Mouse (Mus musculus): Measurements from ENCODE around the gene Apc2. TPM values are rescaled to one million over a fixed set of nuclear protein-coding genes. Genes with fewer than 3 reads are reported as not detected.
A peak's percentile ranks its signal among the peaks of the same experiment; 100 is the strongest.

The Apc2 gene
- polyA plus RNA-seq, 1 experiment: not detected

- Histone ChIP-seq H3K27me3 (ENCODE audit: control insufficient read depth) (no peaks in the 10 kb centered on the region), H3K36me3 (ENCODE audit: control insufficient read depth) (peaks cover 39% of the 10 kb centered on the region), H3K4me3 (replicated peaks) (peak overlapping the region; percentile 65), H3K9me3 (ENCODE audit: control insufficient read depth, low read length) (no peaks in the 10 kb centered on the region), H3K4me1 (ENCODE audit: control insufficient read depth) (peaks cover 75% of the 10 kb centered on the region)
- no peak for TF ChIP-seq GATA1 (IDR thresholded peaks at IDR 0.05; ENCODE audit: low read length)
- TF ChIP-seq TAL1 (IDR thresholded peaks at IDR 0.05; ENCODE audit: low read length): no peak
Observed at GRCm38 (mm10) chr10:80261585-80261968, 34.2 kb upstream of the Apc2 start.

DNA sequence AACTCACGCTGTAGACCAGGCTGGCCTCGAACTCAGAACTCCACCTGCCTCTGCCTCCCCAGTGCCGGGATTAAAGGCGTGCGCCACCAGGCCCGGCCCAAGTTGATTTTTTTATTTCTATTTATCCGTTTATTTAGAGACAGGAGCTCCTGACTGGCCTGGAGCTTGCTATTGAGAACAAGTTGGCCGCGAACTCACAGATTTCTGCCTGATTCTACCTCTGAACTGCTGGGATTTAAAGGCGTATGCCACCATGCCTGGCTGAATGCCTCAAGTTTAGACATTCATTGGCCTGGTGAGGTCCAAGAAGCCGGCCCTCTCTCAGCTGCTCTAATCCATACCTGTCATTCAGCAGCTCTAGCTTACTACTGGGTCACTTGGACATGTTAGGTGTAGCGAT is 33.6 kb upstream of the Apc2 start:
- Histone ChIP-seq H3K27me3 (ENCODE audit: control insufficient read depth) (no peaks in the 10 kb centered on the region), H3K9me3 (ENCODE audit: control insufficient read depth, low read length) (no peaks in the 10 kb centered on the region), H3K36me3 (ENCODE audit: control insufficient read depth) (peaks cover 39% of the 10 kb centered on the region), H3K4me1 (ENCODE audit: control insufficient read depth) (peaks cover 80% of the 10 kb centered on the region), H3K4me3 (replicated peaks) (peak overlapping the region; percentile 20)
- TF ChIP-seq GATA1 (IDR thresholded peaks at IDR 0.05; ENCODE audit: low read length): no peak
- TF ChIP-seq TAL1 (IDR thresholded peaks at IDR 0.05; ENCODE audit: low read length): no peak

GRCm38 (mm10) chr10:80262776-80263365 is 32.9 kb upstream of the Apc2 start:
- no peak overlapping the region for H3K4me3 ChIP-seq (replicated peaks)
- H3K4me1 ChIP-seq (ENCODE audit: control insufficient read depth): peaks cover 86% of the 10 kb centered on the region
- no peaks in the 10 kb centered on the region for H3K27me3 ChIP-seq (ENCODE audit: control insufficient read depth)
- TF ChIP-seq GATA1 (IDR thresholded peaks at IDR 0.05; ENCODE audit: low read length): no peak
- TF ChIP-seq TAL1 (IDR thresholded peaks at IDR 0.05; ENCODE audit: low read length): no peak
- peaks cover 40% of the 10 kb centered on the region for H3K36me3 ChIP-seq (ENCODE audit: control insufficient read depth)
- H3K9me3 ChIP-seq (ENCODE audit: control insufficient read depth, low read length): no peaks in the 10 kb centered on the region

GRCm38 (mm10) chr10:80264341-80265148 is 31.2 kb upstream of the Apc2 start:
- Histone ChIP-seq H3K36me3 (ENCODE audit: control insufficient read depth) (peaks cover 39% of the 10 kb centered on the region), H3K4me1 (ENCODE audit: control insufficient read depth) (peaks cover 84% of the 10 kb centered on the region), H3K9me3 (ENCODE audit: control insufficient read depth, low read length) (no peaks in the 10 kb centered on the region), H3K27me3 (ENCODE audit: control insufficient read depth) (no peaks in the 10 kb centered on the region), H3K4me3 (replicated peaks) (peak overlapping the region; percentile 97)
- no peak for TF ChIP-seq TAL1 (IDR thresholded peaks at IDR 0.05; ENCODE audit: low read length)
- peak; percentile 73 for TF ChIP-seq GATA1 (IDR thresholded peaks at IDR 0.05; ENCODE audit: low read length)

GRCm38 (mm10) chr10:80265149-80265486 is 30.7 kb upstream of the Apc2 start:
- peaks cover 84% of the 10 kb centered on the region for H3K4me1 ChIP-seq (ENCODE audit: control insufficient read depth)
- peak overlapping the region; percentile 97 for H3K4me3 ChIP-seq (replicated peaks)
- TF ChIP-seq TAL1 (IDR thresholded peaks at IDR 0.05; ENCODE audit: low read length): no peak
- TF ChIP-seq GATA1 (IDR thresholded peaks at IDR 0.05; ENCODE audit: low read length): no peak
- peaks cover 42% of the 10 kb centered on the region for H3K36me3 ChIP-seq (ENCODE audit: control insufficient read depth)
- no peaks in the 10 kb centered on the region for H3K27me3 ChIP-seq (ENCODE audit: control insufficient read depth)
- H3K9me3 ChIP-seq (ENCODE audit: control insufficient read depth, low read length): no peaks in the 10 kb centered on the region

GRCm38 (mm10) chr10:80270099-80270498 is 25.7 kb upstream of the Apc2 start:
- no peak for TF ChIP-seq GATA1 (IDR thresholded peaks at IDR 0.05; ENCODE audit: low read length)
- no peak for TF ChIP-seq TAL1 (IDR thresholded peaks at IDR 0.05; ENCODE audit: low read length)
- Histone ChIP-seq H3K4me1 (ENCODE audit: control insufficient read depth) (peaks cover 91% of the 10 kb centered on the region), H3K9me3 (ENCODE audit: control insufficient read depth, low read length) (no peaks in the 10 kb centered on the region), H3K4me3 (replicated peaks) (peak overlapping the region; percentile 56), H3K36me3 (ENCODE audit: control insufficient read depth) (peaks cover 88% of the 10 kb centered on the region), H3K27me3 (ENCODE audit: control insufficient read depth) (no peaks in the 10 kb centered on the region)

GRCm38 (mm10) chr10:80270734-80271181 is 25.0 kb upstream of the Apc2 start:
- no peaks in the 10 kb centered on the region for H3K9me3 ChIP-seq (ENCODE audit: control insufficient read depth, low read length)
- H3K27me3 ChIP-seq (ENCODE audit: control insufficient read depth): no peaks in the 10 kb centered on the region
- peaks cover 94% of the 10 kb centered on the region for H3K36me3 ChIP-seq (ENCODE audit: control insufficient read depth)
- TF ChIP-seq TAL1 (IDR thresholded peaks at IDR 0.05; ENCODE audit: low read length) (no peak), GATA1 (IDR thresholded peaks at IDR 0.05; ENCODE audit: low read length) (no peak)
- peak overlapping the region; percentile 56 for H3K4me3 ChIP-seq (replicated peaks)
- peaks cover 88% of the 10 kb centered on the region for H3K4me1 ChIP-seq (ENCODE audit: control insufficient read depth)

- no peaks in the 10 kb centered on the region for H3K27me3 ChIP-seq (ENCODE audit: control insufficient read depth)
- H3K36me3 ChIP-seq (ENCODE audit: control insufficient read depth): peaks cover 96% of the 10 kb centered on the region
- H3K4me1 ChIP-seq (ENCODE audit: control insufficient read depth): peaks cover 85% of the 10 kb centered on the region
- H3K4me3 ChIP-seq (replicated peaks): peak overlapping the region; percentile 56
- H3K9me3 ChIP-seq (ENCODE audit: control insufficient read depth, low read length): no peaks in the 10 kb centered on the region
- TF ChIP-seq GATA1 (IDR thresholded peaks at IDR 0.05; ENCODE audit: low read length) (no peak), TAL1 (IDR thresholded peaks at IDR 0.05; ENCODE audit: low read length) (no peak)
Observed at GRCm38 (mm10) chr10:80271186-80271843, 24.5 kb upstream of the Apc2 start.

All from erythroblast, embryonic 14.5 days (primary cell).